Mouse (Mus musculus) brain, embryonic 14.5 days (tissue): ENCODE data around the gene Siglec1.

Experiments used
- CTCF ChIP-seq: fragments of 200-500 bp; IDR thresholded peaks from 2 replicates; pipeline ENCODE4 v1.5.1; 2012; ENCODE audit warnings: inconsistent platforms, mild to moderate bottlenecking, moderate library complexity, borderline replicate concordance; ENCODE audit not compliant: insufficient read depth, insufficient read length; ENCODE audit errors: extremely low read depth
- POLR2A ChIP-seq: fragments of 200-500 bp; IDR thresholded peaks from 2 replicates; pipeline ENCODE4 v1.6.1; 2012; ENCODE audit warnings: mild to moderate bottlenecking, inconsistent platforms, borderline replicate concordance; ENCODE audit not compliant: poor library complexity, insufficient read depth, insufficient read length, severe bottlenecking; ENCODE audit errors: extremely low read depth

- no peak for TF ChIP-seq CTCF
- no peak for TF ChIP-seq POLR2A
Observed at GRCm38 (mm10) chr2:131026941-131027340, 59.6 kb downstream of the Siglec1 start.
